Mouse (Mus musculus) urinary bladder, postnatal 4 days (tissue): ENCODE data around the gene Hdac6.

Experiments used
- DNase-seq, 2 experiments: peaks; one replicate each; pipeline ENCODE4 v3.0.0; 2021 to 2022; ENCODE audit warnings: low spot score in 2 of 2

Gene Hdac6

DNA sequence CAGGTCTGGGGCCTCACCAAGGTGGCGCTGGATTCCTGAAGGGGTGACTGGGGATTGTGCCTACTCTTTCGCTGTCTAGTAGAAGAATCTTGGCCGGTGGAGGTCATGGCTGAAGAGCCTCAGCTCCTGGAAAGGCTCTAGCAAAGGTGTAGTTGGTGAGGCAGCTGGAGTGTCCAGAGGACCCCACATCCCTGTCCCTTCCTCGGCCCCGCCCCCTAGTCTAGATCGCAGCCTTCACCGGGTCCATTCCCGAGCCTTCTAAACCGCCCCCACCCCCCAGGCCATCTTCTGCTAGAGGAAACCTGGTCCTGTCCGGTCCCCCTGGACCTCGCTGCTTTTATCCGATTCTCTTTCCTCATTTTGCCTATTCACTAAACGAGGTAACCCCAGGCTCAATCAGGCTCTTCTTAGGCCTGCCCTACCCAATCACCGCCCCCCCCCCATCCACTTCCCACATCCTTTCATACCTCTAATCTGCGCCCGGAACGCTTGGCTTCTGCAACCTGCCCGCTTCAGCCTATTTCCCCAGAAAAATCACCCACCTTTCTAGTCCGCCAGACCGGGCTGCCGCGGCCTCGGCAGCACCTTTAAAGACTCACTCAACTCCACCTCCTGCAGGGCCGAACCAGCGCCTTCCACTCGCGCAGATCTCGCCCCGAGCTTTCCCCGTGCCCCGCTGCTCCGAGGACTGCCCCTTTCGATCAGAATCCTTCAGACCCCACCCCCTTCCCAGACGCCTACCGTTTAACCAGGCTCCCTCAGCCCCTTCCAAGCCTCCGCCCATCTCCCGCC, at the start of gene Hdac6:
Gene Hdac6, minus strand, starts transcription at position 782 of the 792 bp plus-strand sequence.
- DNase-seq = no peak

DNA sequence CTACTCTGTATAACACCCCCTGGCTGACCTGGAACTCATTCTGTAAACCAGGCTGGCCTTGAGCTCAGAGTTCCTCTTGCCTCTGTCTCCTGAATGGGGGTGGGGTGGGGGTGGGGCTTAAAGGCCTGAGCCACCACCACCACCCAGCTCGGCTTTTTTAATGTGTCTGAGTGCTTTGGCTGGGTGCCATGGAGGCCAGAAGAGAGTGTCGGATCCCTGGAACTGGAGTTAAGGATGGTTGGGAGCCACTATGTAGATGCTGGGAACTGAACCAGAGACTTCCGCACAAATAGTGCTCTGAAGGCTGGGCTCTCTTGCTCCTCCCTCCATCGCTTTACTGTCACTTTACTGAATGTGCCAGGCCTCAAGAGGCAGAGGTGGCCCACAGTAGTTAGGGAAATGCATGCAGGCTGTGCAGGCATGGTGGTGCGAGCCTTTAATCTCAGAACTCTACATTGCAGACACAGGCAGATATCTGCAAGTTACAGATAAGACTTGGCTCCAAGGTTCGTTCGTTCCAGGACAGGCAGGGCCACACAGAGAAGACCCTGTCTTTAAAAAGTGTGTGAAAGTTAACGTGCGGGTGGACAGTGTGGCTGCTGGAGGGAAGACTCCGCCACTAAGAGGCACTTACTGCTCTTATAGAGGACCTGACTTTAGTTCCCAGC, 45.5 kb upstream of the Hdac6 start:
- DNase-seq = no peak

DNA sequence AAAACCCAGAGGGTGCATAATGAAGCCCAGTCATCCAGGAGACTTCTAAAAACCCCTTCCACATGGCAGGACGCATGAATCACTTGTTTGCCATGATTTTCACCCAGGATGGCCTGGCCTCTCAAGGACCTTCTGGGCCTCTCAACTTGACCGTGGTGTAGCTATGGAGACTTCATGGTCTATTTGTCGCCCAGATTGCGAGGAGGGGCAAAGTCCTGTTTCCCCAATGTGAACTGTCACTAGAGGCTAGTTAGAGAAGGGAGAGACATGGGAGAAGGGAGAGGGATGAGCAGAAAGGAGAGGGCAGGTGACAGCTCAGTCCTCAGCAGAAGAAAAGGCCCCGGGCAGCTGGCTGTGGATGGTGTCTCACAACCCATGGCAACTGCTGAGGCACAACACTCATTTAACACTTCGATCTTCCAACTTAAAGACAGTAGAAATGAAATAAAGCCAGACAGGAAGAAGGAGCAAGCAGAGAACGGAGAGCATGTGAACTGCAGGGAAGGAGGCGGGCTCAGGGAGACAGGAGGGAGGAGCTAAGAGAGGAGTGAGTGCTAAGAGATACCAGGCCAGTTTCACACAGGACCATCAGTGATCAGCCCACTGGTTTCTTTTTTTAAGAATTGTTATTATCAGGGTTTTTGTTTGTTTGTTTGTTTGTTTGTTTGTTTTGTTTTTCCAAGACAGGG, 44.8 kb upstream of the Hdac6 start:
- no peak for DNase-seq

DNA sequence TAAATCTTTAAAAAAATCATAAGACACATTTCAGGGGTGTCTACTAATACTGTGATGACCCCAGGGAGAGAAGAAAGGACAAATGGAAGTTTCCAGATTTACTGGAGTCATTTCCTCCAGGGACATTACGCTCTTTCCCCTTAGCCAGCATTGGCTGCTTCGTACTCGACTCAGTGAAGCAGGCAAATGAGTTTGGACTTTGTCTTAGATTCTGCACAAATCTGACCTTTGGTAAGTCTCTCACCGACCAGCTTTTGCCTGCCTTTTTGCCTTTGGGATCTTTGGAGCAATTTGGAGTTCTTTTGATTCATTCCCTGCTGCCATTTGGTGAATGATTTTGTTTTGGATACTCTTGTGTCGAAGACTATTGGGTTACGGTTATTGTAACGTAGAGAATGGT, 33.7 kb upstream of the Hdac6 start:
- no peak for DNase-seq

DNA sequence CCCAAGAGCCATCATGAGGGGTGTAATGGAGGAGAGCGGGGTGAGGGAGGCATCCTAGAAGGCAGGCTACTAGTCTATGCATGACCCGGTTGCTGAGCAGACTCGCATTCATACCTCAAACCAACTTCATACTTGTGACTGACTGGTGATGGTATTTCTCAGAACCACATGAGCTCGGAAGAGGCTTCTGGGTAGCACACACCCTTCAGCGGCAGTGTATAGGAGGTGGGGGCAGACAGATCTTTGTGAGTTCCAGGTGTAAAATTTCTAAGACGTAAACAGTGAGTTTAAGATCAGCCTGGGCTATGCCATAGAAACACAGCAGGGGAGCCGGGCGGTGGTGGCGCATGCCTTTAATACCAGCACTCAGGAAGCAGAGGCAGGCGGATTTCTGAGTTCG, 30.2 kb upstream of the Hdac6 start, which contains the start of gene Gata1:
Gene Gata1, minus strand, starts transcription at position 180 of the 400 bp plus-strand sequence.
- no peak for DNase-seq

DNA sequence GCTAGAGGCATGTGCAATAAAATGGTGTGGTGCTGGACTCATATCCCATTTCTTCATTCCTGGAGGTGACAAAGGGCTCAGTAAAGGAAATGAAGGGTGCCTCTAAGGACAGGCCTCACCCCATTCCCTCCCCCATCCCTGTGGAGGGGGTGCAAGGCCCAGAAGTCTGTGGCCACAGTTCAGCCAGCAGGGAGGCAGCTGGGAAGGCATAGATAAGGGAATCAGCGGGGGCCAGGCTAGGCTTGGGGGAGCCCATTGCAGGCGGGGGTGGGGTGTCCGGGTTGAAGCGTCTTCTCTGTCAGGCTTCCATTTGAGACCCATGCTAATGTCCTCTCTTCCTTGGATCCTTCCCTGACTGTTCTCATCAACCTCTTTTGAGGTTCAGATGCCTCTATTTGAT, 23.6 kb upstream of the Hdac6 start:
- DNase-seq = no peak

DNA sequence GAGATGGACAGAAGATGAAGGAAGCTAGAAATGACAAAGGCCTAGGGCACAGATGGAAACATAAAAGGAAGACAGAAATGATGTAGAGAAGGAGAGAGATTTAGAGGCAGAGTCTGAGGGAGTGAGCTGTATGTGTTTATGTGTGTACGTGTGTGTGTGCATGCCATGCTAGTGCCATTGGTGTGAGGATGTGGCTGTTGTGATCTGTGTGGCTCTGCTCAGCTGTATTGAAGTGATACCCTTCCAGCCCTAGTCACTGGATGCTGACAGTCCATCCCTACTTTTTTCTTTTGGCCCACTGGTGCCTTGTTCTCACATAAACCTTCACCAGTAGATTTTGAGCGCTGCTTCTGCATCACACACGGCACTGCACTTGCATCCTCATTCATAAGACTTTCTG, 21.2 kb upstream of the Hdac6 start:
- no peak for DNase-seq

DNA sequence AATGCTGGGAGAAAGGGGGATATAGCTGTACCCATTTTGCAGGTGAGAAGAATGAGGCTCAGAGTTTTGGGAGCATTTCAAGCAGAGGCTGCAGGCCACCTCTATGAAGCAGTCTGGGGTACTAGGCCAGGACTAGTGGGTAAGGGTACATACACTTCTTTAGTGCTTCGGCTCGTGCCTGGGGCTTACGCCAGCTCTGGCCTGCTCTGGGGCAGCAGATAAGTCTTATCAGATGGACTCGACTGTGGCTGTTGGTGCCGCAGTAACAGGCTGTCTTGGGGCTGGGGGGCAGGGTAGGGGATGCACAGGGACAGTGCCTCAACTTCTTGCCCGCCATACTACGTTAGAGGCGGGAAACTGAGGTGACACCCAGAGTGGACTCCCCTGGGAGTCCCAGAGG, 20.5 kb upstream of the Hdac6 start:
- no peak for DNase-seq

DNA sequence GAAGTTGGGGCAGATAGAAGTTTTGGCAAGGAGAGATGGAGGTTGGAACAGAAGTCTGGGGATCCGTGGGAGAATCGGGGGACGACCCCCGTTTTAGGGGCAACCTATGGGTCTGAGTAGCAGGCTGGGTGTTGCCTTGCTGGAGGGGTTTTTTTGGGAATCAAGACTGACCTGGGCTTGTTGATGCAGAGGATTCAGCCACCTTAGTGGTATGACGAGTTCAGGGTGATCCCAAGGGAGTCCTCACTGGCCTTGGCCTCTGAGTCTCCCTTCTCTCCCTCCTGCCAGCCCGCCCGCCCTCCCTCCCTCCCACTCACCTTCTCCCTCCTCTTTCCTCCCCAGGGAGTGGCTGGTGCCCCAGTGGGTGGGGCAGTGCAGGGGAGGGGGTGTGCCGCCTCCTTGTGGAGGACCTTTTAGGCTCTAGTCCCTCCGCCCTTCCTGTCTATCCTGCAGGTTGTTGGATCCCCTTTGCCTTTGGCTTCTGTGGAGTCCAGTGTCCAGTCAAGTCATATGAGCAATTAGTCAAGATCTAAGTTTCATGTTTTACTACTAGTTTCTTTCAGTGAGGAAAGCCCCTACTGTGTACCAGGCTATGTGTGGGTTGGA, 20.0 kb upstream of the Hdac6 start:
- DNase-seq = no peak

DNA sequence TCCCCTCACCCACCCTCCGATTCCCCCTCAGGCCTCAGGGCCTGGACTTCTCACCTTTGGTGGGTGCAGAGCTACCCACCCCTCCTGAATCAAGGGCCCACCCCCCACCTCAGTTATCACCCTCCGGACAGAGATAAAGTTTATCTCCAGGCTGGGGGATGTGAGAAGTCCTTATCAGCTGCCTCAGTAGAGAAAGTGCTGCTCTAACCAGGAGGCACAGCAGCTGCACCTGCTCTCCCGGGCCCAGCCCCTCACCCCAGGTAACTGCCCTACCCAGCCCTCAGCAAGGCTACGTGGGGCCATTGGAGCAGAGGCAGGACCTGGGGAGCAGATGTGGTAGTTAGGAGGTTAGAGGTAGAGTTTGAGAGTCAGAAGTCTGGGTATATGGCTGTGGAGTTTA, 18.5 kb upstream of the Hdac6 start:
- DNase-seq = no peak

DNA sequence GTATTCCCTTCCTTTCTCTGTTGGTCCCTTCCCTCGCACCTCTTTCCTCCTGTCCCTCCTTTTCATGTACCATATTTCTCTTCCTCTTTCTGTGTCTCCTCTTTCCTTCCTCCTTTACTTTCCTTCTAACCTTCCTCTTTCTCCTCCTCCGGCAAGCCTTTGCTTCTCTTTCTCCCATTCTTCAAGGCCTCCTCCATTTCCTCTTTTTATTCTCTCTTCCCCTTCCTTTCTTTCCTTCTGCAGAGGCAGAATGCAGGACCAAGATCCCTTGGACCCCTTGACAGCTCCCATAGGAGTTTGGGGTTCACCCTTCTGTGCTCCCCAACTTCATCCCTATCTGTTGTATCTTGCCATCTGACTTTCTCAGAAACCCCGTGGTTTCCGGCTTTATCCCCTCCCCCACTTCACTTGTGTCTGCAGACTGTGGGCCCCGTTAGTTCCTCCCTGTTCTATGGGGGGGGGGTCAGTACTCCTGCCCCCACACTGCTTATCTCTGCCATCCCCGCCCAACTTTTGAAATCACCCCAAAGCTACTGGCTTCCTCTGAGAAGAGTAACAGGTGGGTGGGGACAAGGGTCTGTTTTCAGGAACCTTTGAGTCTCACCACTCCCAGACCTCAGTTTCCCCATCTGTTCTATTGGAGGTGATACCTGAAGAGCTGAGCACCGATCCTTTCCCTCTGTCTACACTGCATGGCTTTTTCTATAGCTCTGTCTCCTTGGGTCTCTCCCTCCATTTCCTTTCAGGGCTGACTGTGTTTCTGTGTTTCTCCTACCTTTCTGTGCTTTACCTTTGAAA, 16.3 kb upstream of the Hdac6 start:
- DNase-seq = no peak

DNA sequence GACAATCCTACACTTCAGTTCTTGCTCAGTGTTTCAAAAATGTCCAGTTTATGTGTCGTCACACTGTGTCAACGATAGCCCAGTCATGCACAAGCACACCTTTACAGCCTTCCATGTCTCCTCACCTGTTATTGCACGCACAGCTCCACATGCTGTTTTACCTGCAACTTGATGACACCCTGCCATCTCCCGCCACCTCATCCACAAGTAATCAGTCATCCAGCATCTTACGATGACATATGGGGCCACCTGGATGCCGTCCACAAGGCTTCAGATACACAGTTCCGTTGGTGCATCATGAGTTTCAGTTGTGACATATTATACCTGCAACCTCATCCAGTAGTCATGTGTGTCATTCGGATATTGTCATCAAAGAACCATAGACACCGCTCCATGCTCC, 11.2 kb upstream of the Hdac6 start:
- DNase-seq = no peak

DNA sequence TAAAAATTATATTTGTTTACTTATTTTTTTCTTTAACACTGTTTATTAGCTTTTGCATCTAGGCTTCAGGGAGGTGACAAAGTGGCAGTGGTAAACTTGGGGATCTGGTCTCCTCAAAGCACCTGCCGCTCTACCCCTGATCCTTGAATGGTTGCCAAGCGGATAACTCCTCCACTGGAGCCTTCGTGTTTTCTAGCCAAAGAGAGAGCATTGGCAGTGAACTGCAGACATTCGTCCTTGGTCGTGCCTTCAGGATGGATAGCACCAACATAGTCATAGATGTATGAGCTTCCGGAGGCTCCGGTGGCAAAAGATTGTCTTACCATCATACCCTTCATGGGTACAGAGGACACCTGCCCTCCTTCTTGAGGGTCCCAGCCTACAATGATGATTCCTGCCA, 2.4 kb upstream of the Hdac6 start:
- no peak for DNase-seq

DNA sequence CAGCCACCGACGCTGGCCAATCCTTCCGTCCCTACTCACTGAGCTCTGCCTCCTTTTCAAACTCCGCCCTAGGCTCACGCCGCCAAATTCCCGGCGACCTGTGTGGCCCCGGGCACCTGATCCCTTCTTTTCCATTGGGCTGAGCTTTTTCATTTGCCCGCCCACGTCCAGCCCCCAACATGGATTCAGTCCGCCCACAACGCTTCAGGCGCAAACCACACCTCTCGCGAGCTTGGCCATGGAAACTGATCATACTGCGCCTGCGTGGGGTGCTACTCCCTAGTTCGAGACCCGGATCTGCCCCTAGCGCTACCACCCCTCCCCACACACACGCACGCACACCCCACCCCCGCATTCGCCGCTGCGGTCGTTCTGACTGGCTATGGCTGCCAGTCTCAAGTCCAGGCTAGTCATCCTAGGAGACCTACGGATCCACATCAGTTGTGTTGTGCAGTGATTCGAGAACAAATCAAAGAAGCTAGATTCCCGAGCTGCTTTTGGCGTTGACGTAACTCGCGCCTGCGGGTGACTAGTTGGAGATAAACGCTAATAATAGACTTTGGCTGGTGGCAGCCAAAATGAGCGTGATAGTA, 307 bp upstream of the Hdac6 start:
- peak; percentile 91 to 93 for DNase-seq

DNA sequence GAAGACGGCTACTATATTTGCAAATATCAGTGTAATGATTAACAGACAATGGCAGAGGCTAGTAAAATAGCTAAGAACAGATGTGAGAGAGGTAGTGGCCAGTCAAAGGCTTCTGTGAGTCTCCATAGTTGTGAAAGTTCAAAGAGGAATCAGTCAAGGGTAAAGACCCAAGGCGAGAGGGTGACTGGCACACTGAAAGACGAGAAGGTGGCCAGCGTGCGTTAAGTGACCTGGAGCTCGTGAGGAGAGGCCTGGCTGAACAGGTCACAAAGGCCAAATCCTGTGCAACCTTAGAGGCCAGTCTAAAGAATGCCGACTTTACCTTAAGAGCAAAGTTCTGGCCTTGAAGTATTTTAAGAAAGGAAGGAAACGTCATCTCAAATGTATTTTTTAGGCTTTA, 2.1 kb downstream of the Hdac6 start:
- no peak for DNase-seq

DNA sequence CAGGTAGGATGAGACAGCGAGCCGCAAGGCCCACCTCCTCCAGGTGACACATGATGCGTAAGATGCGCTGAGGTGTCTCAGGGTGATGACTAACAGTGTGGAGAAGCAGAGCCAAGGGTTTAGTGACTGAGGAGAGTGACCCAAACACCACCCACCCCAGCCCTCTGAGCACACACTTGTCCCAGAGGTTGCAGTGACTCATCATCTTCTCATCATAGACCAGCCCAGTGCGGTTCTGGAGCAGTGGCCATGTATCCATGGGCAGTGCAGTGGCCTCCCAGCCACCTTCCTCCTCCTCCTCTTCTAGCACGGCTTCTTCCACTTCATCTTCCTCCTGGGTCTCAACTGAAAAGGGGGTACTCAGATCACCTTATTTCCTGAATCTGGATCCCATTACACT, 10.0 kb downstream of the Hdac6 start:
- DNase-seq = no peak

DNA sequence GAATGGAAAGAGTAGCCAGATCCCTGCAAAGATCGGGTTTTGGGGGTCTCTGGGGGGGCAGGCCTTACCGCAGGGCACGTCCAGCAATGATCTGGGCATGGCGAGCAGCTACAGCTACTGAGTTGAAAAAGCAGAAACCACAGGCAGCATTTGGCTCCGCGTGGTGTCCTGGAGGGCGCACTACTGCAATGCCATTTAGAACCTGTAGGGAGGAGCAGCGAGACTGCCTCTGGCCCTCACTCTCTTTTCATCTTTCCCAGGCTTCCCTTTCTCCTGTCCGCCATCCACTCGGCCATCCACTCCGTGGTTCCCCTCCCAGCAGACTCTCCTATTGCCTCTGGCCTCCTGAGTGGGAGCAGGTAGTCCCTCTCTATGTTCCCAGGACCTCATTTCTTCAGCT, 10.8 kb downstream of the Hdac6 start:
- no peak for DNase-seq

DNA sequence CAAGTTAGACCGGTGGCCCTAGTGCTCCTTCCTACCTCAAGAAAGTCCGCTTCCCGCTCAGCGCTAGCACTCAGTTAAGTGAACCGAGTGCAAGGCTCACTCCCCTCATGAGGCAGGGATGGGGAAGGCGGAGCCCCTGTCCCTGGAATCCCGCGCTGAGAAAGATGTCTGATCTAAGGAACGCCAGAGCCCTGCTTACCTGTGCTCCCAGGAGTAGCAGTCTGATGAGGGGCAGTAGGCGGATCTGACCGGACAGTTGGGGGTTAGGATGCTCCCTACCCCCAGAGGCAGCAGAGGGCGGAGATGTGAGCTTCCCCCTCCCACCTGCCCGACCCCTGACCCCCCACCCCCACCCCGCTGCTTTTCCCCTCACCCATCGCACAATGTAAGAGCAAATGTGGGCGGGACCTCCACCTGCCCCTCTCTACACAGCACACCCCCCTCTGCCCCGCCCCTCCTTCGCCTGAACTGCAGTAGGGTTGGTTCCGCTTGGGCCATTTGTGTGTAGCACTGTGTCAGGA, 19.4 kb downstream of the Hdac6 start, which contains the start of gene Eras:
Gene Eras, minus strand, starts transcription at position 338 of the 521 bp plus-strand sequence.
- DNase-seq = no peak

DNA sequence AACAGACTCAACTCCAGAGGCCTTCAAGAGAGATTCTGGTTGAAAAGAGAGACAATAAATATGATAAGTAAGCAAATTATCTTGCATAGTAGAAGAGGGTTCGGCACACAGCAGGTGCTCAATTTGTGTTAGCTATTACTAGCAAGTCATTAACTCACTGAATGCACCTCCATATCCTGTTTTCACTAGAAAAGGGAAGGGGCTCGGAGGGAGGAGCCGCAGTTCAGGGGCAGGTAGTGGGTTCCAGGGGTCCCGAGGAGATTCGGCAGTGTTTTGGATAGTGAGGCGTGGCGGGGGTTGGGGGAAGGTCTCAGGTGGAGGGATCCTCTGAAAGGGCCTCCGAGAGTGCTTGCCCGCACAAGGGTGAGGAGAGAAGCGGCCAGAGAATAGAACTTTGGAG, 20.6 kb downstream of the Hdac6 start:
- no peak for DNase-seq

DNA sequence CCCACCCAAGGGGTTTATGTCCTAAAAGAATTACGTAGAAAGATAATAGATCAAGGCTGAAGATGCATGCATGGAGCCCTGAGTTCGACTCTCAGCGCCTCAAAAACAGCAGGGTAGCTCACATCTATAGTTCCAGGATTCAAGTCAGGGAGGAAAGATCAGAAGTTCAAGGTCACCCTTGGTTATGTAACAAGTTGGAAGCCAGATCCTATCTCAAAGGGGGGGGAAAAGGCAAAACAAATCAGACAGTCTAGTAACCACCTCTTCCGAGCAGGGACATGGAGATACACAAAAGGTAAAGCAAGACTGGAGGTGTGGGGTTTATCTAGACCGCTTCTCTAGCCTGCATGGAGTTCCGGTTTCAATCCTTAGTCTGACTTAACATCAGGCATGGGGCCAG, 21.4 kb downstream of the Hdac6 start:
- DNase-seq = no peak

DNA sequence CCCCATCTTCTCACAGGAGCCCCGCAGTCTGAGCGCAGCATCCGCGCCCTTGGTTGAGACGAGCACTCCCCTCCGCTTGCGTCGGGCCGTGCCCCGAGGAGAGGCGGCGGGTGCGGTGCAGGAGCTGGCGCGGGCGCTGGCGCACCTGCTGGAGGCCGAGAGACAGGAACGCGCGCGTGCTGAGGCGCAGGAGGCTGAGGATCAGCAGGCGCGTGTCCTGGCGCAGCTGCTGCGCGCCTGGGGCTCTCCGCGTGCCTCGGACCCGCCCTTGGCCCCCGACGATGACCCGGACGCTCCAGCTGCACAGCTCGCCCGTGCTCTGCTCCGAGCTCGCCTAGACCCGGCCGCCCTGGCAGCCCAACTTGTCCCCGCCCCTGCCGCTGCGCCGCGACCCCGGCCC, 25.7 kb downstream of the Hdac6 start:
- DNase-seq = no peak
